Mouse (Mus musculus) CD4-positive, CD25-positive, alpha-beta regulatory T cell, adult 2 months (primary cell): ENCODE measurements around the gene Pcsk2.

ENCODE experiments used
- DNase-seq: peaks from one replicate; pipeline ENCODE4 v3.0.0-alpha.2; 2012; ENCODE audit warnings: low read depth, low spot score

The Pcsk2 gene

GRCm38 (mm10) chr2:143837291-143837701 is 291.3 kb downstream of the Pcsk2 start:
- peak; percentile 83 for DNase-seq

GRCm38 (mm10) chr2:143838698-143839097 is 292.7 kb downstream of the Pcsk2 start:
- peak; percentile 33 for DNase-seq

- DNase-seq, result peak; percentile 53
These were observed 293.5 kb downstream of the Pcsk2 start for GRCm38 (mm10) chr2:143839458-143839857.

GRCm38 (mm10) chr2:143840895-143841294 is 294.9 kb downstream of the Pcsk2 start:
- DNase-seq, result no peak

- DNase-seq, result no peak
These were observed 295.6 kb downstream of the Pcsk2 start for GRCm38 (mm10) chr2:143841536-143841935.

GRCm38 (mm10) chr2:143844779-143845178 is 298.8 kb downstream of the Pcsk2 start:
- no peak for DNase-seq

- DNase-seq, result no peak
These were observed 300.8 kb downstream of the Pcsk2 start for GRCm38 (mm10) chr2:143846799-143847198.

GRCm38 (mm10) chr2:143847291-143847690 is 301.3 kb downstream of the Pcsk2 start:
- no peak for DNase-seq

GRCm38 (mm10) chr2:143851354-143852221 is 305.6 kb downstream of the Pcsk2 start:
- DNase-seq, result no peak

GRCm38 (mm10) chr2:143852295-143853275 is 306.6 kb downstream of the Pcsk2 start:
- no peak for DNase-seq

GRCm38 (mm10) chr2:143853447-143853846 is 307.5 kb downstream of the Pcsk2 start:
- no peak for DNase-seq

GRCm38 (mm10) chr2:143859166-143859565 is 313.2 kb downstream of the Pcsk2 start:
- no peak for DNase-seq

GRCm38 (mm10) chr2:143862484-143863231 is 316.7 kb downstream of the Pcsk2 start, which contains the start of gene Bfsp1:
Gene Bfsp1 (minus strand): TSS chr2:143863173.
- DNase-seq, result no peak

- no peak for DNase-seq
These were observed 318.6 kb downstream of the Pcsk2 start for GRCm38 (mm10) chr2:143864600-143864999.
